Comparison of ENCODE assay signal across 2 mouse cellular contexts in genomic region chr19:43503593-43503992, GRCm38 (mm10). TPM values are rescaled to one million over a fixed set of nuclear protein-coding genes. Genes with fewer than 3 reads are reported as not detected.
DNase-seq lines count a peak whose midpoint lies in the region; TF ChIP-seq lines count a peak whose summit lies in the region.
"Not testable (repeated sequence)": the region's sequence is repeated elsewhere in the genome, so short reads cannot be mapped to it uniquely, and the experiment has no call there.

No protein-coding gene starts in this region.

- H3K9ac ChIP-seq in CH12.LX (ENCODE audit: insufficient read depth, low read depth); MEL (ENCODE audit: control insufficient read depth, low read depth, low read length, poor library complexity, severe bottlenecking): not testable (repeated sequence)

- DNase-seq in CH12.LX (ENCODE audit: extremely low read depth); MEL (ENCODE audit: low read depth, low spot score): not testable (repeated sequence)

- H3K4me3 ChIP-seq in CH12.LX (replicated peaks in 1 of 3; ENCODE audit: low read depth in 2 of 3, low read length in 2 of 3, poor library complexity in 1 of 3); MEL (ENCODE audit: control insufficient read depth in 1 of 2, insufficient read depth in 1 of 2, low read depth in 2 of 2, low read length in 2 of 2): not testable (repeated sequence)

- H3K4me1 ChIP-seq in CH12.LX (ENCODE audit: control insufficient read depth in 1 of 2, insufficient read depth in 2 of 2) = peaks cover 0 to 13% of the 10 kb centered on the region in 2 experiments; a peak in 2 of 4 replicates
- H3K4me1 ChIP-seq in MEL (ENCODE audit: control insufficient read depth in 1 of 2, insufficient read depth in 2 of 2, low read length in 2 of 2) = not testable (repeated sequence)

- H3K4me2 ChIP-seq in CH12.LX (ENCODE audit: insufficient read depth, low read depth, poor library complexity, severe bottlenecking) = not testable (repeated sequence)

- not testable (repeated sequence) for TF ChIP-seq RAD21 in CH12.LX (IDR thresholded peaks at IDR 0.05; ENCODE audit: low read depth, low read length); MEL (IDR thresholded peaks at IDR 0.05; ENCODE audit: low read depth, low read length)

- TF ChIP-seq EP300 in CH12.LX (IDR thresholded peaks at IDR 0.05; ENCODE audit: low read length); MEL (IDR thresholded peaks at IDR 0.05; ENCODE audit: low read depth in 1 of 2, low read length in 2 of 2): not testable (repeated sequence)

- H3K9me3 ChIP-seq in CH12.LX (replicated peaks; ENCODE audit: low read length); MEL (replicated peaks; ENCODE audit: insufficient read depth, low read length): not testable (repeated sequence)

- dilution Hi-C loops in CH12.LX (cut with MboI; ENCODE audit: extremely low pct_ligation_motif_present, extremely low pct_unique_long_range_greater_than_20kb, low sequenced_read_pairs) = not testable (repeated sequence)

- not testable (repeated sequence) for H3K27ac ChIP-seq in CH12.LX (ENCODE audit: insufficient read depth, low read depth); MEL (ENCODE audit: control insufficient read depth, low read depth, low read length)

- not testable (repeated sequence) for H3K27me3 ChIP-seq in CH12.LX (replicated peaks); MEL (ENCODE audit: control insufficient read depth in 1 of 2, insufficient read depth in 2 of 2, low read length in 2 of 2)

- H3K36me3 ChIP-seq in CH12.LX (replicated peaks in 1 of 2; ENCODE audit: control insufficient read depth in 1 of 2, insufficient read depth in 1 of 2, low read length in 1 of 2) = peaks cover 80 to 96% of the 10 kb centered on the region in 2 experiments
- H3K36me3 ChIP-seq in MEL (ENCODE audit: control insufficient read depth in 1 of 2, insufficient read depth in 2 of 2, low read length in 2 of 2) = peaks cover 0 to 30% of the 10 kb centered on the region in 2 experiments; a peak in 2 of 4 replicates

- TF ChIP-seq CTCF in CH12.LX (conservative IDR thresholded peaks at IDR 0.05 in 1 of 2, IDR thresholded peaks at IDR 0.05 in 1 of 2; ENCODE audit: low read depth in 2 of 2, low read length in 2 of 2); MEL (IDR thresholded peaks at IDR 0.05 in 2 of 3, conservative IDR thresholded peaks at IDR 0.05 in 1 of 3; ENCODE audit: control insufficient read depth in 1 of 3, insufficient read depth in 1 of 3, low read depth in 2 of 3, low read length in 3 of 3, poor library complexity in 1 of 3, severe bottlenecking in 1 of 3): not testable (repeated sequence)

- not testable (repeated sequence) for TF ChIP-seq POLR2A in CH12.LX (IDR thresholded peaks at IDR 0.05; ENCODE audit: low read depth, low read length); MEL (IDR thresholded peaks at IDR 0.05; ENCODE audit: control insufficient read depth in 1 of 2, insufficient read depth in 1 of 2, low read depth in 1 of 2, low read length in 2 of 2, poor library complexity in 1 of 2)

- in situ Hi-C loops in CH12.LX (cut with MboI; ENCODE audit: low pct_ligation_motif_present, low pct_unique_long_range_greater_than_20kb, low sequenced_read_pairs) = loop anchor here (25.0 kb wide), 1 partner anchor 259 kb away; the partner anchor contains the start of genes Cox15 and Cutc

- H3K79me2 ChIP-seq in CH12.LX (replicated peaks; ENCODE audit: control insufficient read depth, extremely low read depth, insufficient read depth, poor library complexity, severe bottlenecking); MEL (ENCODE audit: control insufficient read depth, insufficient read depth, low read length, poor library complexity): not testable (repeated sequence)

TF ChIP-seq in CH12.LX, 34 proteins besides CTCF, POLR2A, EP300 and RAD21:
- TF ChIP-seq ZNF384 (IDR thresholded peaks at IDR 0.05; ENCODE audit: low read depth, low read length) = peak; percentile 68
TF ChIP-seq in CH12.LX: peak in this region for 1; not testable (repeated sequence) for 33.

TF ChIP-seq in MEL, 35 proteins besides CTCF, POLR2A, EP300 and RAD21:
- peak; percentile 74 for TF ChIP-seq RCOR1 (IDR thresholded peaks at IDR 0.05; ENCODE audit: low read depth, low read length)
- TF ChIP-seq ZNF384 (IDR thresholded peaks at IDR 0.05; ENCODE audit: low read depth, low read length) = peak; percentile 63

RNA-seq across cellular contexts. Expression of gene Got1, which starts 20.8 kb away (rescaled TPM):
- total RNA-seq in CH12.LX (2012; rRNA removed) = 122 and 131 TPM in 2 replicates
- total RNA-seq in CH12.LX (2014; rRNA removed) = 164 and 176 TPM in 2 replicates
- polyA plus RNA-seq in CH12.LX (2012; ENCODE audit: insufficient read length, low read depth) = 214 and 228 TPM in 2 replicates
- 60.4 and 69.7 TPM in 2 replicates for total RNA-seq in MEL (2012; rRNA removed)
- polyA plus RNA-seq in MEL (2012; ENCODE audit: insufficient read depth in 1 of 2, insufficient read length in 2 of 2, low read depth in 1 of 2, low replicate concordance in 2 of 2, missing spikeins in 1 of 2) = 100 to 1,000 TPM; 106 to 213 TPM
